Mouse (Mus musculus) T-helper 17 cell (primary cell): Measurements from ENCODE around the gene Nelfa.
"Not testable (repeated sequence)": the region's sequence is repeated elsewhere in the genome, so short reads cannot be mapped to it uniquely, and the experiment has no call there.

ENCODE experiments used
- in situ Hi-C, 2 experiments: fragments of 300-600 bp; cut with MboI, MseI; formaldehyde crosslinking; loops; 1 replicate in 1 of 2; 2 replicates in 1 of 2; pipeline ENCODE4 v1.15.1; 2025; ENCODE audit warnings: high pct_unique_total_duplicates in 2 of 2

Nelfa gene

GRCm38 (mm10) chr5:33920924-33921323 lies 15.3 kb downstream of the Nelfa start:
- in situ Hi-C loops = no loop called here

- in situ Hi-C loops = no loop called here
These were observed 16.2 kb downstream of the Nelfa start for GRCm38 (mm10) chr5:33920037-33920436.

- in situ Hi-C loops = no loop called here
These were observed 16.7 kb downstream of the Nelfa start for GRCm38 (mm10) chr5:33919466-33919865.

GRCm38 (mm10) chr5:33916616-33917015 lies 19.6 kb downstream of the Nelfa start:
- in situ Hi-C loops = not testable (repeated sequence)

- in situ Hi-C loops = not testable (repeated sequence)
These were observed 21.2 kb downstream of the Nelfa start for GRCm38 (mm10) chr5:33915031-33915430.

- in situ Hi-C loops = no loop called here
These were observed 33.0 kb downstream of the Nelfa start for GRCm38 (mm10) chr5:33903176-33903575.

- in situ Hi-C loops = no loop called here
These were observed 33.5 kb downstream of the Nelfa start for GRCm38 (mm10) chr5:33902696-33903095.

GRCm38 (mm10) chr5:33901278-33901677 lies 34.9 kb downstream of the Nelfa start:
- in situ Hi-C loops = no loop called here

GRCm38 (mm10) chr5:33900701-33901263 lies 35.4 kb downstream of the Nelfa start:
- in situ Hi-C loops = no loop called here

GRCm38 (mm10) chr5:33900101-33900500 lies 36.1 kb downstream of the Nelfa start:
- in situ Hi-C loops = no loop called here

GRCm38 (mm10) chr5:33899245-33899644 lies 37.0 kb downstream of the Nelfa start:
- in situ Hi-C loops = no loop called here

- in situ Hi-C loops = no loop called here
These were observed 37.5 kb downstream of the Nelfa start for GRCm38 (mm10) chr5:33898671-33899070.

GRCm38 (mm10) chr5:33897158-33897557 lies 39.1 kb downstream of the Nelfa start:
- in situ Hi-C loops = no loop called here

- in situ Hi-C loops = no loop called here
These were observed 41.1 kb downstream of the Nelfa start for GRCm38 (mm10) chr5:33895116-33895515.

- in situ Hi-C loops = no loop called here
These were observed 42.8 kb downstream of the Nelfa start for GRCm38 (mm10) chr5:33893406-33893805.

GRCm38 (mm10) chr5:33881118-33881517 lies 55.1 kb downstream of the Nelfa start:
- in situ Hi-C loops = no loop called here

- in situ Hi-C loops = loop anchor here in 1 of 2 experiments (10.0 kb wide), 1 partner anchor 1019 kb away; no protein-coding TSS in a partner anchor
These were observed 60.7 kb downstream of the Nelfa start for GRCm38 (mm10) chr5:33875472-33875871.

- in situ Hi-C loops = no loop called here
These were observed 78.5 kb downstream of the Nelfa start for GRCm38 (mm10) chr5:33857693-33858092.

GRCm38 (mm10) chr5:33854019-33854418 lies 82.2 kb downstream of the Nelfa start:
- in situ Hi-C loops = no loop called here

GRCm38 (mm10) chr5:33853086-33853485 lies 83.1 kb downstream of the Nelfa start:
- in situ Hi-C loops = no loop called here

- in situ Hi-C loops = no loop called here
These were observed 84.7 kb downstream of the Nelfa start for GRCm38 (mm10) chr5:33851466-33851865.
